Mouse (Mus musculus) stomach, postnatal 0 days (tissue): ENCODE data around the gene Iffo1. TPM values are rescaled to one million over a fixed set of nuclear protein-coding genes. Genes with fewer than 3 reads are reported as not detected.

ENCODE experiments used
- ATAC-seq: fragments of 200-750 bp; cut with Nextera tagmentation; 2 replicates; pipeline ENCODE4 v1.8.0; 2017; ENCODE audit not compliant: low FRiP score, low TSS enrichment
- DNase-seq: peaks from one replicate; pipeline ENCODE4 v3.0.0-alpha.2; 2016; ENCODE audit warnings: low spot score
- H3K27ac ChIP-seq: fragments of 300-500 bp; sonication (generic); replicated peaks from 2 replicates; pipeline ENCODE4 v1.5.1; 2014; ENCODE audit warnings: mild to moderate bottlenecking, control low read depth
- H3K27me3 ChIP-seq: fragments of 300-500 bp; sonication (generic); 2 replicates; pipeline ENCODE4 v1.6.1; 2014; ENCODE audit warnings: low read length; ENCODE audit not compliant: control insufficient read depth, insufficient read depth
- H3K36me3 ChIP-seq: fragments of 300-500 bp; sonication (generic); 2 replicates; pipeline ENCODE4 v1.6.1; 2014; ENCODE audit warnings: low read length, mixed read lengths; ENCODE audit not compliant: control insufficient read depth, insufficient read depth
- H3K4me1 ChIP-seq: fragments of 300-500 bp; sonication (generic); replicated peaks from 2 replicates; pipeline ENCODE4 v1.6.1; 2014; ENCODE audit warnings: antibody characterized with exemption; ENCODE audit not compliant: control insufficient read depth, insufficient read depth
- H3K4me2 ChIP-seq: fragments of 300-500 bp; sonication (generic); replicated peaks from 2 replicates; pipeline ENCODE4 v1.6.1; 2014; ENCODE audit warnings: low read depth, mild to moderate bottlenecking, control low read depth, moderate library complexity
- H3K4me3 ChIP-seq: fragments of 300-500 bp; sonication (generic); 2 replicates; pipeline ENCODE4 v1.5.1; 2014; ENCODE audit warnings: low read depth, low read length, control low read depth
- H3K9ac ChIP-seq: fragments of 300-500 bp; sonication (generic); 2 replicates; pipeline ENCODE4 v1.6.1; 2014; ENCODE audit warnings: mild to moderate bottlenecking, low read length, control low read depth, mixed read lengths
- H3K9me3 ChIP-seq: fragments of 300-500 bp; sonication (generic); 2 replicates; pipeline ENCODE4 v1.6.1; 2016; ENCODE audit warnings: low read length; ENCODE audit not compliant: control insufficient read depth
- CTCF ChIP-seq: IDR thresholded peaks from 2 replicates; pipeline ENCODE4 v1.5.1; 2016; ENCODE audit warnings: antibody characterized with exemption, low read depth, mild to moderate bottlenecking, moderate library complexity
- EP300 ChIP-seq: optimal IDR thresholded peaks from 2 replicates; pipeline ENCODE3; 2016; ENCODE audit warnings: antibody characterized with exemption
- WGBS: fragments of 180-500 bp; shearing (Covaris S2); extraction: QIAGEN DNeasy Blood & Tissue Kit; methylation state at CpG from one replicate; pipeline ENCODE4 v1.1.7; 2014; 5-methylcytosine and 5-hydroxymethylcytosine counted together
- polyA plus RNA-seq: library from polyadenylated mRNA; unstranded; fragments of >200 nt; fragmentation: Nextera tagmentation; extraction: Ambion mirVana; gene quantifications from 2 replicates; pipeline ENCODE4 v1.2.1, GENCODE M21; 2015

The Iffo1 gene
- polyA plus RNA-seq, 1 experiment from 2014 or later, result 4.4 TPM

- ATAC-seq (no peak), DNase-seq (no peak)
- no peak overlapping the region for H3K4me2 ChIP-seq
- no peaks in the 10 kb centered on the region for H3K27me3 ChIP-seq
- WGBS, result 86% methylated on average over 14 of the region's 14 CpGs
- no peaks in the 10 kb centered on the region for H3K9me3 ChIP-seq
- H3K4me3 ChIP-seq, result no peak overlapping the region
- H3K9ac ChIP-seq, result no peak overlapping the region
- peaks cover 10% of the 10 kb centered on the region for H3K4me1 ChIP-seq
- TF ChIP-seq EP300, result no peak
- H3K27ac ChIP-seq, result no peak overlapping the region; the same call in 1 of the 2 replicates
- H3K36me3 ChIP-seq, result peaks cover 16% of the 10 kb centered on the region
These were observed 23.0 kb downstream of the Iffo1 start for GRCm38 (mm10) chr6:125168086-125168485.

- DNase-seq, result no peak
- no peak overlapping the region for H3K4me2 ChIP-seq
- H3K27ac ChIP-seq, result no peak overlapping the region
- WGBS, result 64% methylated on average over 6 of the region's 6 CpGs
- H3K9ac ChIP-seq, result no peak overlapping the region
- no peak for TF ChIP-seq EP300
- TF ChIP-seq CTCF, result peak; percentile 61
- no peaks in the 10 kb centered on the region for H3K9me3 ChIP-seq
- H3K4me3 ChIP-seq, result no peak overlapping the region
- no peaks in the 10 kb centered on the region for H3K27me3 ChIP-seq
- peaks cover 23% of the 10 kb centered on the region for H3K36me3 ChIP-seq
- ATAC-seq, result no peak
- H3K4me1 ChIP-seq, result peaks cover 5% of the 10 kb centered on the region
These were observed 25.2 kb downstream of the Iffo1 start for GRCm38 (mm10) chr6:125170194-125170593.

GRCm38 (mm10) chr6:125172474-125172873, 27.4 kb downstream of the Iffo1 start:
- H3K9ac ChIP-seq, result no peak overlapping the region
- 58% methylated on average over 2 of the region's 2 CpGs for WGBS
- no peak overlapping the region for H3K27ac ChIP-seq
- DNase-seq, result no peak
- no peaks in the 10 kb centered on the region for H3K4me1 ChIP-seq
- no peaks in the 10 kb centered on the region for H3K27me3 ChIP-seq
- H3K9me3 ChIP-seq, result no peaks in the 10 kb centered on the region
- H3K4me3 ChIP-seq, result no peak overlapping the region
- no peak overlapping the region for H3K4me2 ChIP-seq
- H3K36me3 ChIP-seq, result peaks cover 28% of the 10 kb centered on the region
- no peak for ATAC-seq
- no peak for TF ChIP-seq EP300
- no peak for TF ChIP-seq CTCF

GRCm38 (mm10) chr6:125173256-125173655, 28.2 kb downstream of the Iffo1 start:
- Histone ChIP-seq H3K4me1 (no peaks in the 10 kb centered on the region), H3K27ac (no peak overlapping the region), H3K9ac (no peak overlapping the region), H3K9me3 (no peaks in the 10 kb centered on the region), H3K36me3 (peaks cover 35% of the 10 kb centered on the region), H3K27me3 (no peaks in the 10 kb centered on the region), H3K4me2 (no peak overlapping the region), H3K4me3 (no peak overlapping the region)
- DNase-seq (no peak), ATAC-seq (no peak)
- 90% methylated on average over 7 of the region's 7 CpGs for WGBS
- TF ChIP-seq EP300 (no peak), CTCF (no peak)

- Histone ChIP-seq H3K27me3 (no peaks in the 10 kb centered on the region), H3K9me3 (no peaks in the 10 kb centered on the region), H3K4me2 (no peak overlapping the region), H3K36me3 (peaks cover 37% of the 10 kb centered on the region), H3K27ac (no peak overlapping the region), H3K4me1 (no peaks in the 10 kb centered on the region), H3K4me3 (no peak overlapping the region), H3K9ac (no peak overlapping the region)
- WGBS, result 84% methylated on average over 5 of the region's 5 CpGs
- no peak for TF ChIP-seq CTCF
- no peak for TF ChIP-seq EP300
- ATAC-seq, result no peak
- DNase-seq, result no peak
These were observed 30.4 kb downstream of the Iffo1 start for GRCm38 (mm10) chr6:125175469-125175868.

- no peak overlapping the region for H3K4me3 ChIP-seq
- no peak overlapping the region for H3K27ac ChIP-seq
- peaks cover 38% of the 10 kb centered on the region for H3K36me3 ChIP-seq
- H3K4me2 ChIP-seq, result no peak overlapping the region
- H3K9me3 ChIP-seq, result no peaks in the 10 kb centered on the region
- H3K4me1 ChIP-seq, result no peaks in the 10 kb centered on the region
- DNase-seq, result no peak
- no peak for TF ChIP-seq EP300
- TF ChIP-seq CTCF, result no peak
- no peak overlapping the region for H3K9ac ChIP-seq
- H3K27me3 ChIP-seq, result no peaks in the 10 kb centered on the region
- 86% methylated on average over 7 of the region's 7 CpGs for WGBS
- ATAC-seq, result no peak
These were observed 34.6 kb downstream of the Iffo1 start for GRCm38 (mm10) chr6:125179601-125180000.
